Mouse (Mus musculus) CH12F3 (cell line): ENCODE measurements around the gene Ugt1a8.
"Not testable (repeated sequence)": the region's sequence is repeated elsewhere in the genome, so short reads cannot be mapped to it uniquely, and the experiment has no call there.

Source experiments
- in situ Hi-C: fragments of 300-500 bp; cut with MboI; formaldehyde crosslinking; loops from 2 replicates; pipeline ENCODE4 v1.14.3; 2020; ENCODE audit warnings: low sequenced_read_pairs

Gene Ugt1a8

DNA sequence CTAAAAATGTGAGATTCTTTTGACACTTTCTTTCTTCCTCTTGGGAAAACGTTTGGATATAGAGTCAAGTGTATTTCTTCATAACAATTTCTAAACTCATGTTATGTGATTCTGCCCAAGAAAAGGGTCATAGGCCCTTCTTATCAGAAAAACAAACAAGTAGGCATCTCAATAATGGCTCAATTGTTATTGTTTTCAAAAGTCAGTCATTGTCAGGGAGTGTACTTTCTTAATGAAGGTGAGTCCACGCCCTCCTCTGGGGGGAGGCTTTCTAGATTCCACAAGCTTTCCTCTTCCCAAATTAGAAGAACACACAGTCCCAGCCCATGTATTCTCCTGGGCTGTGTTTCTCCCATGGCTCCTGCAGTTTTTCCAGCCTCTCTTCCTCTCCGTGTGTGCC is at the start of gene Ugt1a8:
Ugt1a8 (plus strand) TSS at position 301 of the 400 bp plus-strand sequence.
- in situ Hi-C loops = no loop called here

DNA sequence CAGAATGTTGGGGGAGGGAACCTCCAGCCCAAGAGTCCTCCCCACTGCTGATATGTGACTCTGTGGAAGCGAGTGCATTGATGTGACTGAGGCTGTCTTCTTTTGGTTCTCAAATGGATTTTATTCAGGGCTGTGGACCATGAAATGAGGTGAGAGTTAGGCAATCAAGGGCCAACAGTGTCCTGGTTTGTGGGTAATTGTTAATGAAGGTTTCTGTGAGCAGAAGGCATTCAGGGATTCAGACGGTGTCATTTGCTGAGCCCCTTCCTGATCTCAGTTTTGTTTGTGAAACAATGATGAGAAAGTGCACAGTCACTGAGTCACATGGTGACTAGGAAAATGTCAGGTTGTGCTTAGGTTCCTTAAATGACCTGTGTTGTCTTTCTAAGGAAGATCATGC is 44.6 kb upstream of the Ugt1a8 start:
- in situ Hi-C loops = not testable (repeated sequence)

DNA sequence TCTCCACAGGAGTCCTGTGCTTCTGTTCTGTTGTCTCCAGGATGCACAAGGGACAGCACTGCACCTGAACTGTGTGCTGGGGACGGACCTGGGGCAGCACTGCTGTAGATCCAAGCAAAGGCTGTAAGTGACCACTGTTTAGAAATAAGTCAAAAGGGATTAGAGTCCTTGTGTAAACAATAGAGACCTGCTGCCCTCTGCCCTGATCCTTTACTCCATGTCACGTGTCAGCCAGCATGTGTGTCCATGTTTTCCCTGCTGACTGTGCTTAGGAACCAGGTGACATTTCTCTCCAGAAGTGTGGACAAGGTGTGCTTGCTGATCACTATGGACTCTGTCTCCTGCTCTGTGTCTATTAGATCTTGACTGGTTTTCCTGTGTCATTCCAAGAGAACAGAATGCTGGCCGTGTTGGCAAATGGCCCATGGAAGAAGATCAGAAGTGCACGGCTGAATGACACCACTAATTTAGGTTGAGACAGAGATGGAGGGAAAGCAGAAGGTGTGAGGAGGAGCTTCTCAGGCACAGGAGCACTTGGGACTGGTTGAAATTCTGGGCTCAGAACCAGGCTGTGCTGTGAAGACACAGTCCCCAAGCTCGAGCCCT is 42.7 kb upstream of the Ugt1a8 start:
- in situ Hi-C loops = not testable (repeated sequence)

DNA sequence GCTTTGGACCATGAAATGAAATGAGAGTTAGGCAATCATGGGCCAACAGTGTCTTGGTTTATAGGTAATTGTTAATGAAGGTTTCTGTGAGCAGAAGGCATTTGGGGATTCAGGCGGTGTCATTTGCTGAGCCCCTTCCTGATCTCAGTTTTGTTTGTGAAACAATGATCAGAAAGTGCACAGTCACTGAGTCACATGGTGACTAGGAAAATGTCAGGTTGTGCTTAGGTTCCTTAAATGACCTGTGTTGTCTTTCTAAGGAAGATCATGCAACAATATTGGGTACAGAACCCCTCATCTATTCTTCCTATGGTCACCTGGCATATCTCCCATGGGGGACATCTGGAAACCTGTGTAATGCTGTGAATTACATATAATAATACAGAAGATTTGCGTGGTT is 40.2 kb upstream of the Ugt1a8 start:
- in situ Hi-C loops = not testable (repeated sequence)

DNA sequence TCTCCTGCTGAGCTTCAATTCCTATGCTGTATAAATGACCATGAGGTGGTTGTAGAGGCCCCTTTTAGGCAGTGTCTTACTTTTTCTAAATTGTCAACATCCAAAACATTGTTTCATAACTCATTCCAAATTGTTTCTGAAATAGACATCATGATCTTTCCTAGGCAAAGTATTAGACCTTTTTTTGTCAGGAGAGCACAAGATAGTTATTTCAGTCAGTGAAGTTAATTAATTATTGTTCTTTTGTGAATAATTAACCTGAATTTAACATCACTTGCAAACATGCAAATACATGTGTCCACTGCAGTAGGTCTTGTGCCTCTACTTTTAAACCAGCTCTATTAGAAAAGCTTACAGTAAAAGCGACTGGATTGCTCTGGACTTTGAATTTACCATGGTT is 32.5 kb upstream of the Ugt1a8 start, which contains the start of gene Ugt1a10:
Ugt1a10 (plus strand) TSS at position 301 of the 400 bp plus-strand sequence.
- in situ Hi-C loops = no loop called here

DNA sequence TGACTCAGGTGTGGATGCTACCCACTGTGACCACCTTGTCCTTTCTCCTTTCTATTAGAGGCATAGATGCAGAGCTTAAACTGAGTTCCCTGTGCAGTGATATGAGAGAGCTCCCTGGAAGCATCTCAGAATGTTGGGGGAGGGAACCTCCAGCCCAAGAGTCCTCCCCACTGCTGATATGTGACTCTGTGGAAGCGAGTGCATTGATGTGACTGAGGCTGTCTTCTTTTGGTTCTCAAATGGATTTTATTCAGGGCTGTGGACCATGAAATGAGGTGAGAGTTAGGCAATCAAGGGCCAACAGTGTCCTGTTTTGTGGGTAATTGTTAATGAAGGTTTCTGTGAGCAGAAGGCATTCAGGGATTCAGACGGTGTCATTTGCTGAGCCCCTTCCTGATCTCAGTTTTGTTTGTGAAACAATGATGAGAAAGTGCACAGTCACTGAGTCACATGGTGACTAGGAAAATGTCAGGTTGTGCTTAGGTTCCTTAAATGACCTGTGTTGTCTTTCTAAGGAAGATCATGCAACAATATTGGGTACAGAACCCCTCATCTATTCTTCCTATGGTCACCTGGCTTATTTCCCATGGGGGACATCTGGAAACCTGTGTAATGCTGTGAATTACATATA is 21.0 kb upstream of the Ugt1a8 start:
- in situ Hi-C loops = not testable (repeated sequence)

DNA sequence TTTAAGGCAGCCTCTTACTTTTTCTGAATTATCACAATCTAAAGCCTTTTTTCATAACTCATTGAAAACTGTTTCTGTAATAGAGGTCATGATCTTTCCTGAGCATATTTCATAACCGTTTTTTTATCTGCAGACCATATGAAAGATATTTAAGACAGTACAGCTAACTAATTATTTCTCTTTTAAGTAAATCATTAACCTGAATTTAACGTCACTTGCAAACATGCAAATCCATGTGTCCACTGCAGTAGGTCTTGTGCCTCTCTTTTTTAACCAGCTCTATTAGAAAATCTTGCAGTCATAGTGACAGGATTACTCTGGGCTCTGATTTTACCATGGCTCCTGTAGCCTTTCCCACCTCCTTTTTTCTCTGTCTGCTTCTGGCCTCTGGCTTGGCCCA is 17.1 kb upstream of the Ugt1a8 start, which contains the start of gene Ugt1a9:
Ugt1a9 (plus strand) TSS at position 306 of the 400 bp plus-strand sequence.
- in situ Hi-C loops = no loop called here

DNA sequence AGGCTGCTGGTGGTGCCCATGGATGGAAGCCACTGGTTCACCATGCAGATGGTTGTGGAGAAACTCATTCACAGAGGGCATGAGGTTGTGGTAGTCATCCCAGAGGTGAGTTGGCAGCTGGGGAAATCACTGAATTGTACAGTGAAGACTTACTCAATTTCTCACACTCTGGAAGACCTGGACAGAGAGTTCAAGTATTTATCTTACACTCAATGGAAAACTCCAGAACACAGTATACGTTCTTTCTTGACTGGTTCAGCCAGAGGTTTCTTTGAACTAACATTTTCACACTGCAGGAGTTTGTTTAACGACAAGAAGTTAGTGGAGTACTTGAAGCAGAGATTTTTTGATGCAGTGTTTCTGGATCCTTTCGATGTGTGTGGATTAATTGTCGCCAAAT is 16.7 kb upstream of the Ugt1a8 start:
- in situ Hi-C loops = no loop called here

DNA sequence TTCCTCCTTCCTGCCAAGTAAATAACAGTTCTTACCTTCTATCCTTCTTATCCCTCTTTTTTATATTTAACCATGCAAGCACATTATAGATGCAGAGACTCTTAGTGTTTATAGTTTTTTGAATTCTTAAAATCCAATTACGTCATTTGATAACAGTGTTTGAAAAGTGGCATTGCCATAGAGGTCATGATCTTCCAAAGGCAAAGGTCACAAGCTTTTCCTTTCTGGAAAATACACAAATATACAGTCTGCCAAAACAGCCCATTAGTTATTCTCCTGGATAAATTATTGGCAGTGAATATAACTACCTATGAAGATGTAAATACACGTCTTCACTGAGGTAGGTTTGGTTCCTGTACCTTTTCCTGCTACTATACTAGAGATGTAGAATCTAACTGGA is 13.1 kb upstream of the Ugt1a8 start:
- in situ Hi-C loops = no loop called here

DNA sequence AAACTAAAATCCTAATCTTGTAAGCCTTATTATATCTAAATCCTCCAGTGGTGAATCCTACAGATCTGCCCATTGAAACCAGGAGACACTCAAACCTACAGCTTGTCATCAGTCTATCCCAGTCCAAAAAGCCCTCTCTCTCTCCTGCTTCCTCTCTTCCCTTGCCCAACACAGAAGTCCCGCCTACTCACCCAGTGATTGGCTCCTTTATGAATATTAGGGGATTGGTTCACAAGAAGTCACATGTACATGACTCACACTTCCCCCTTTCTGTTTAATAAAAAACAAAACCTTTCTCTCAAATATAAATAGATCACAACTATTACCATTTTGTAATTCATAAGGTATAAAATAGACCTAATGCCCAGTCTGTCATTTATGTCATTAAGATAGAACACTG is 10.5 kb upstream of the Ugt1a8 start:
- in situ Hi-C loops = no loop called here

DNA sequence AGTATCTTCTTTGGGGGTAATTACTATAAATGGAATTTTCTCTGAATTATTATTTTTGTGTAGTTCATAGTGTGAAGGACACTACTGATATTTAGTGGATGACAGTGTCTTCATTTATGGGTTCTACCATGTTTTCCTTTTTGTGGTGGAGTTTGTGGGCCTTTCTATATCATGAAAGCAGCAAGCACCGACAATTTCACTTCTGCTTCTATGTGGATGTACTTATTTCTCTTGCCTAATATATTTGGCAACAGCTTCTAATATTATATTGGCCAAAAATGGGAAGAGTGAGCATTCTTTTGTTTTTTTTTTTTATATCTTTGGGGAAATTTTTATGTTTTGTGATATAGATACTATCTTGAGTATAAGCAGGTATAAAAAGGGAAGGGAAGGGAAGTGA is 5.9 kb upstream of the Ugt1a8 start:
- in situ Hi-C loops = no loop called here

DNA sequence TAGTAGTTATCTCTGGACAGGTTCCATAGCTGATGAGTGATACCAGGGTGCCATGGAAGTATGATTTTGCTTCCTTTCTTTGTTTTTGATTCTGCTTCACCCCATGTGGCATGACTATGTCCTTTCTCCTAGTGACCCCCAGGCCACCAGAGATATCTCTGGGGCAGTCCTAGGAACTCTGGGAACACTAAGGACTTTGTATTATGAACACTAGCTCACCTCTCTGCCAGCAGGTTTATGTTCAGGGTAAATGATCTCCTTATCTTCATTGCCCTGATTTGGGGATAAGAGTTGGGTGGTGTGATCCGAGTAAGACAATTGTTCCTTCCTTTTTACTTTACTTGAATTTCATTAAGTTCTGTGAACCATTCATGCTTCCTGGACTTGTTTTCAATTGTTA is 1.5 kb upstream of the Ugt1a8 start:
- in situ Hi-C loops = no loop called here

DNA sequence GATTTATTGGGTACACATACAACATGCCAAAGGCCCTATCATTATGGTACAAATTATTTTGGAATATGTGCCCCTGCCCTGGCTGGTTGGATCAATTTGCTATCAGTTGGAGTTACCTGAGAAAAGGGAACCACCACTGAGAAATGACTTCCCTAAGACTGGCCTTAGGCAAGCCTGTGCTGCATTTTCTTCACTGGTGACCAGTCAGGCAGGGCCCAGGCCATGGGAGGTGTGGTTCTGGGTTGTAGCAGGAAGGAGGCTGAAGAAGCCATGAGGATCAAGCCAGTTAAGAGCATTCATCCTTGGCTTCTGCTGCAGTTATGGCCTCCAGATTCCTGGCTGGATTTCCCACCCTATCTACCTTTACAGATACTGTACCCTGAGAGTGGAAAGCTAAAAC is 4.7 kb downstream of the Ugt1a8 start:
- in situ Hi-C loops = no loop called here

DNA sequence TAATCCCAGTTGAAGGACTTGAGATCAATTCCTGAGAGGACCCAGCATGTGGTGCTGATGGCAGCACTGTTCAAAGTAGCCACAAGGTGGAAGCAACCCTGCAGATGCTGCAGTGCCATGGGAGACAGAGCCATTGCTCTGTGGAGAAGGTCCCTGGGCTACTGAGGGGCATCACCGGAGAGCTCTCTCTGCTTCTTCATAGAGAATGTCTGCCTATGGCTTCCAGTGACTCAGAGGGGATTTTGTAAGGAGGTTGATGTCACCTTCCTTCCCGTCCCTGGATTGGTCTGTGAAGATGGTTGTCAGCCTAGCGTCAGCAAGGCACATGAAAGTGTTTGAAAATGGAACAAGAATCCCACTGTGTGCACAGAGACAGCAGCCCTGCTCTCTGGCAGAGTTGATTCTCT is 6.7 kb downstream of the Ugt1a8 start:
- in situ Hi-C loops = not testable (repeated sequence)

DNA sequence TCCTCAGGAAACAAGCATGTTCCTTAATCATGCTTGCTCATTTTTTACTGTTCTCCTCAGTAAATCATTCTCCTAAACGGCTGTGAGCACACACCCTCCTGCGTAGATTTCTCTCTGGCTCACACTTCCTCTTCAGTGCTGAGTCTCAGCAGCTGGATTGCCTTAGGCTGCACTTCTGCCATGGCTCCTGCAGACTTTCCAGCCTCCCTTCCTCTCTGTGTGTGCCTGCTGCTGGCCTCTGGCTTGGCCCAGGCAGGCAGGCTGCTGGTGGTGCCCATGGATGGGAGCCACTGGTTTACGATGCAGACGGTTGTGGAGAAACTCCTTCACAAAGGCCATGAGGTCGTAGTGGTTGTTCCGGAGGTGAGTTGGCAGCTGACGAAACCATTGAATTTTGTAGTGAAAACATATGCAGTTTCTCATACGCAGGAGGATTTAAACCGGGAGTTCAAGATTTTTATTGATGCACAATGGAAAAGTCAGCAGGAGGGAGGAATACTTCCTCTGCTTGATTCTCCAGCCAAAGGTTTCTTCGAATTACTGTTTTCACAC is 7.4 kb downstream of the Ugt1a8 start, which contains the start of gene Ugt1a7c:
Ugt1a7c (plus strand) TSS at position 122 of the 552 bp plus-strand sequence.
- in situ Hi-C loops = no loop called here

DNA sequence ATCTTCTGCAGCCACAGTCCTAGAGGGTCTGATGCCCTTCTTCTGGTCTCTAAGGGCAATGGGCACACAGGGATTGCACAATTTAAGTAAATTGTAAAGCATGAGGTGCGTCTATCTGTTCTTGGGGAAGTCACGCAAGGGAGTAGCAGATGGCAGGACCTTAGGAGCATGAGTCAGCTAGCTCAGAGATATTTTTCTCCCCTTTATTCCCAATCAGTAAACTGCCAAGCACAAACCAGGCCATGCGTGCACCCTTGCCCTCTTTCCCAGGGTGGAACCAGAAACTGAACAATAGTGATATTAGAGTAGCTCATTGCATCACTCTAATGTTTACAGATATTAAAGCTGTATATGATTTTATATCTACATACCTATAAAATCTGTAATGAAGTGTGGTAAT is 10.9 kb downstream of the Ugt1a8 start:
- in situ Hi-C loops = not testable (repeated sequence)

DNA sequence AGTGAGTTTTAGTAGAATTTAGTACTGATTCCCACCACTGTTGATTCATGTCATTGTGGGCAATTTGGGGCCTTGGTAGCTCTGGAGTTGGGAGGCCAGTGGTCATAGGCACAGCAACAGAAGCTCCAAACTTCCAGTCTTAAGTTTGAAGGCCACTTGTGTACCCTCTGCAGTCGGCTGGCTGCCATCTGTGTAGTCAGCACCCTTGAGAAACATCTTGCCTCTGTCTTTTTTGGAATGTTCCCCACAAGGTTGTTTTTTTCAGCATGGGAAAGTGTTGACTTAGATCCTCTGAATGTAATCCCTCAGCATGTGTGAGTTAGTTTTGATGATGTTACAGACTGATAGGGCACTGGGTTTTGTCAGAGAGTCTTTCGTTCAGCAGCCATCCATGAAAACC is 12.1 kb downstream of the Ugt1a8 start:
- in situ Hi-C loops = not testable (repeated sequence)

DNA sequence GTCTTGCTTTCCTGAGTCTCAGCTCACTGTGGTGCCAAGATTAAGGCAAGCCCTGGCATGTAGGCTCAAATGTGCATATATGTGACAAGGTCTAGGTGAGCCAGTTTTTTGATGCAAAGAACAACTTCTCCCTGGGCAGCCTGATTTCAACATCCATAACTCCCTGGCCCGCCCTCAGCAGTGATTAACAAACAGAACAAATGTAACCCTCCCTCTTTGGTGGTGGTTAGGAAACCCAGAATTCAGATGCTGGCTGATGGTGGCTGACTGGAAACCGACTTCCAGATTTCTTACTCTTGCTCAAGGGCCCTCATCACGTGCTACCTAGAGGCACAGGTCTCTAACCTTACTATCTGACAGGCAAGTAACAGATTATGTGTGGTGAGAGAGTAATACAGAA is 15.4 kb downstream of the Ugt1a8 start, which contains the start of gene Ugt1a6b:
Ugt1a6b (plus strand) TSS at position 234 of the 400 bp plus-strand sequence.
- in situ Hi-C loops = not testable (repeated sequence)

DNA sequence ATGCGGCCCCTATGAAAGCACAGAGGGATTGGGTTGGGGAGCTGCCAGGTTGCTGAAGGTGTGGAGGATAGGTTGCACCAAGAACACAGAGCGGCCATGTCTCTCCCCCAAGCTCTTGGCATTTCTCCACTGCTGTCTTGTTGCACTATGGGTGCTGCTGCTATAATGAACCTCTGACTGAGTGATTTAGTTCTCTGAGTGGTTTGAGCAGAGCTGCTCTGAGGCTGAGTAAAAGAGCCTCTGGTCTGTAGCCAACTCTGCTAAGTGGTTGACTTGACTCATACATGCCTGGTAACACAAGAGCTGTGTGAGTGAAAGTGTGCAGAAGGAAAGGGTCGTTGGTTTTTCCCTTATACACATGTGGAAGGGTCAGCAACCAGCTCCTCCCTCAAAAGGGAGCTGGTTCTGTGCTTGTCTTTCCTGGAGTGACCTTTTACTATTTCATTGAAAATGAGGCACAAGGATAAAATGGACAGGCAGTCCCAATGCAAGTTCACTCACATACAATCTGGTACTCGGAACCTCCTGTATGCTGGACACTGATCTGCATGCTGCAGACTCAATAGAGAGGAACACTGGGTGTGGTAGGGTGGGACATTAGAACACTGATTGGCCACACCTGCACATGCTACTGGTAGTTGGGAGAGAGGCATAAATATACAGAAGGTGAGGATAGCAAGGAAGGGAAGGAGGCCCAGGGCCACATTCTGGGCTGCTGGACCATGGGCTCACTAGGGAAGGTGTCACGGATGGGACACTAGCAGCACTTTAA is 16.3 kb downstream of the Ugt1a8 start:
- in situ Hi-C loops = not testable (repeated sequence)

DNA sequence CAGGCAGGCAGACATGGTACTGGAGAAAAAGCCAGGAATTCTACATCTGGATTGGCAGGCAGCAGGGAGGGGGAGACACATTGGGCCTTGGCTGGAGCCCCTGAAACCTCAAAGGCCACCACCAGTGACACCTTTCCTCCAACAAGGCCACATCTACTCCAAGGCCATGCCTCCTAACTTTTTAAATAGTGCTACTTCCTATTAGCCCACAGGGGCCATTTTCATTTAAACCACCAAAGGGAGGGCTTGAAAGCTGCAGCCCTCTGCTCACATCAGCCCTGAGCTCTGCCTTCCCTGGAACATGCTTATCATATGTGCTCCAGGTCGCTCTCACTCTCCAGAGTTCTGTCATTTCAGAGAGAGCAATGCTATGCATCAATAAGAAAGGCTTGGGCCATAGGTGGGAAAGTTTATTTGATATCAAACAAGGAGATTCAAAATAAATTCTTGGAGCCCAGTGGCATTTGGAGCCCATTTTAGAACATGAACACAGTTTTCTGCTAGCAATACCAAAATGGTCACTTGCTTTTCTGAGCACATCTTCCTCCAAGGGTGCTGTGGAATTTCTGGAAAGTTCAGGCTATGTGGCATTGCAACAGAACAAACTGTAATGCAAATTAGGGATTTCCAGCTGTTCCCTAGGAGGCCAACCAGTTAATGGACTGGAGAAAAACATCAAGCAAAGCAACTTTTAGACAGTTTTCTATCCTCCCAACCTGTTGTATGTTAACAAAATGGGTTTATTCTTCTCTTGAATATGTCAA is 17.2 kb downstream of the Ugt1a8 start:
- in situ Hi-C loops = no loop called here

DNA sequence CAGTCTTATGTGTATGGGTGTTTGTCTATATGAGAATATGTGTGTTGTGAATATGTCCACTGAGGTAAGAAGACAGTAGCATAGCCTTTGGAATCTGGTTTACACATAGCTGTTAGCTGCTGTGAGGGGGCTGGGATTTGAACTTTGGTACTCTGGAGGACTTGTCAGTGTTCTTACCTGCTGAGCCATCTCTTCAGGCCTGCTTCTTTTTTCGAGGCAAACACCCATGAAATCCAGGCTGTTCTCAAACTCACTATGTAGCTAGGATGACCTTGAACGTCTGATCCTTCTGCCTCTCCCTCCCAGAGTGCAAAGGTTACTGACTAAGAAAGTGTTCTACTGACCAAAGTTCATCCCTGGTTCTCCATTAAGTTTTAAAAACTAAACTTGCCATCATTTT is 18.0 kb downstream of the Ugt1a8 start:
- in situ Hi-C loops = no loop called here
